In the genomic region with DNA sequence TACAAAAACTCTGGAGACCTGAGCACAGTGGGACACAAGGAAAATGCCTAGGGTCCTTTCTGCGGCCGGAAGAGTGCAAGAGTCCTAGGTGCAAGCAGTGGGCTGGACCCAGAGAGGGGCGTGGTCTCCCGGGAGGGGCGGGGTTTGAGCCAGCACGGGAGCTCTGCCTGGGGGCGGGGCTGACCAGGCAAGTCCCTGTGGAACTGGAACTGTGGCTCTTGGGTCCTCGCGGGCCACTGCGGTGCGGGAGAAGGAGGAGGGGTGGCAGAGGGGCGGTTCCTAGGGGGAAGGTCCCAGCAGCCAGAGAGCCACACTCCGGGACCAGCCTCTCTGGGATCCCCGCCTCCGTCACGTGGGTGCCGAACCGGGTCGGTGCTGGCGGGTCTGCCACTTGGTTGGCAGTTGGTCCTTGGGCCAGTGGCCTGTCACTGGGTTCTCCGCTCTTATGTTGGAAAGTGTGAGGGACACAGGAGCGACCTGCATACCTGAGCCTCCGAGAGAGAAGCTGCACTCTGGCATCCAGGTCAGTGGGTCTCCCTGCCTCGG, we compare ENCODE assay signal across 8 mouse cellular contexts. TPM values are rescaled to one million over a fixed set of nuclear protein-coding genes. Genes with fewer than 3 reads are reported as not detected.
DNase-seq lines count a peak whose midpoint lies in the region; ATAC-seq lines count a peak whose summit lies in the region.

A gene (plus strand): TSS at position 351 of the 546 bp plus-strand sequence.

- under 1% methylated on average over 22 of the region's 24 CpGs for WGBS in hindbrain, embryonic 14.5 days

- 0 out of 2 replicates have a peak, but pooled peaks cover 6% of the 10 kb centered on the region for H3K27me3 ChIP-seq in hindbrain, embryonic 14.5 days (ENCODE audit: control insufficient read depth, insufficient read depth, low read length)

- peak; percentile 88 for ATAC-seq in common myeloid progenitor, adult 5-6 weeks (replicated peaks; ENCODE audit: low read depth, poor library complexity, severe bottlenecking)
- peak; percentile 91 for ATAC-seq in hindbrain, embryonic 14.5 days (ENCODE audit: low FRiP score)

- no peak within 1 kb of the TSS for H3K27ac ChIP-seq in hindbrain, embryonic 14.5 days

- peak within 1 kb of the TSS; percentile 40 for H3K4me3 ChIP-seq in hindbrain, embryonic 14.5 days (replicated peaks; ENCODE audit: low read length)

- peak; percentile 98 for DNase-seq in ZHBTc4 (ENCODE audit: low read depth, low spot score)
- DNase-seq in gastrocnemius, adult 18-20 months (ENCODE audit: low spot score) = peak; percentile 95
- peak; percentile 65 for DNase-seq in hindbrain, embryonic 14.5 days (ENCODE audit: low spot score)
- peak; percentile 64 to 68 for DNase-seq in layer of hippocampus, postnatal 25 days (ENCODE audit: extremely low spot score in 1 of 2, low spot score in 1 of 2)
- DNase-seq in lung, postnatal 10 days = peak; percentile 96
- peak; percentile 87 for DNase-seq in ovary, postnatal 14 days (ENCODE audit: low spot score)
- DNase-seq in thymus, postnatal 0 days (ENCODE audit: low spot score) = peak; percentile 58

- H3K36me3 ChIP-seq in hindbrain, embryonic 14.5 days (replicated peaks; ENCODE audit: control insufficient read depth, insufficient read depth) = no peaks in the 10 kb centered on the region

- peak within 1 kb of the TSS; percentile 88 for H3K4me2 ChIP-seq in hindbrain, embryonic 14.5 days (replicated peaks)

- H3K4me1 ChIP-seq in hindbrain, embryonic 14.5 days (replicated peaks; ENCODE audit: control insufficient read depth, insufficient read depth, low read length) = peaks cover 9% of the 10 kb centered on the region; the same call in 1 of the 2 replicates

- no peaks in the 10 kb centered on the region for H3K9me3 ChIP-seq in hindbrain, embryonic 14.5 days (ENCODE audit: control insufficient read depth, low read length)

- peak within 1 kb of the TSS; percentile 63 for H3K9ac ChIP-seq in hindbrain, embryonic 14.5 days

RNA-seq across cellular contexts. Expression of the gene that starts here (rescaled TPM):
- 3.3 and 7.3 TPM in 2 replicates for total RNA-seq in common myeloid progenitor, adult 5-6 weeks (2017)
- total RNA-seq in gastrocnemius, adult 18-20 months (2021) = 10 to 100 TPM; 13.9 to 15.6 TPM
- 3.1 and 3.9 TPM in 2 replicates for polyA plus RNA-seq in hindbrain, embryonic 14.5 days (2014; fragmentation: Nextera tagmentation; extraction: Ambion mirVana)
- 1 to 10 TPM; 6.0 TPM for total RNA-seq in layer of hippocampus, postnatal 25 days (2021)
- 2.4 and 3.0 TPM in 2 replicates for polyA plus RNA-seq in thymus, postnatal 0 days (2015; fragmentation: Nextera tagmentation; extraction: Ambion mirVana)
